Mouse (Mus musculus): ENCODE results near the gene Arhgap10.
A peak's percentile ranks its signal among the peaks of the same experiment; 100 is the strongest.

The Arhgap10 gene

GRCm38 (mm10) chr8:77516845-77517244 is 908 bp downstream of the Arhgap10 start:
- peak; percentile 27 for DNase-seq (ENCODE audit: low spot score)

DNA sequence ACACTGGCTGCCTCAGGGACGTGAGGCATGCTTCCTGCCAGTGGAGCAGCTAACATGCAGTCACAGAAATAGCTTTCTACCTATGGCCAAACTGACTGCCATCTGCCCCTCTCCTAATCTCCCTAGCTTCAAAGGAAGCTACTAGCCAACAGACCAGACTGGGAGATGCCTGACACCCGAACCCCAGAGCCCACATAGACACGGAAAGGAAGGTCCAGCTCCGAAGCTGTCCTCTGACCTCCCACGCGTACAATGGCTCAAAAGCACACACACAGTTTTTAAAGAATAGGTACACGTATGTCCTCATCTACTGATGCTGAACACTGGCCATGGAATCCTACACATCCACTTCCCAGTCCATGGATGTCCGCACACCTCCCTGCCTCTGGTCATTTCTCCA is 2.0 kb downstream of the Arhgap10 start:
- DNase-seq (ENCODE audit: low spot score) = no peak

GRCm38 (mm10) chr8:77515201-77515600 is 2.6 kb downstream of the Arhgap10 start:
- DNase-seq (ENCODE audit: low spot score) = no peak

GRCm38 (mm10) chr8:77511750-77512493 is 5.8 kb downstream of the Arhgap10 start:
- peak; percentile 42 for DNase-seq (ENCODE audit: low spot score)

GRCm38 (mm10) chr8:77510426-77510825 is 7.3 kb downstream of the Arhgap10 start:
- no peak for DNase-seq (ENCODE audit: low spot score)

DNA sequence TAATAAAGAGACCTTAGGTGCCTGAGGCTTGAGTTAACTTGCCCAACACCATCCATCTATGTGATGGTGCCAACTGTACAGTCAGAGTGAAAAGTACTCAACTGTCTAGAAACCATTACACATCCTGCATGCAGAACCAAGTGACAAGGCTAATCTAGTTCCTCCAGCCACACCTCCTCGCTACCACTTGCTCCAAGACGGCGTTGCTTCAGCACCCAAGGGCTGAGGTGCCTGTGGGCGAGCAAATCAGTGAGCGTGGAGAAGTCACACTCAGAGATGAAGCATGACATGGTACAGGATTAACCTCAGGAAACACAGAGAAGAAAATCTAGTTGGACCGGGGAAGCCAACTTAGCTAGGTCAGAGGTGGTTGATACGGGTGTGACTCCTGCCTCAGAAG is 8.7 kb downstream of the Arhgap10 start:
- peak; percentile 29 for DNase-seq (ENCODE audit: low spot score)

- no peak for DNase-seq (ENCODE audit: low spot score)
Measured at GRCm38 (mm10) chr8:77507510-77508035, 10.2 kb downstream of the Arhgap10 start.

GRCm38 (mm10) chr8:77506539-77506938 is 11.2 kb downstream of the Arhgap10 start:
- DNase-seq (ENCODE audit: low spot score) = no peak

DNA sequence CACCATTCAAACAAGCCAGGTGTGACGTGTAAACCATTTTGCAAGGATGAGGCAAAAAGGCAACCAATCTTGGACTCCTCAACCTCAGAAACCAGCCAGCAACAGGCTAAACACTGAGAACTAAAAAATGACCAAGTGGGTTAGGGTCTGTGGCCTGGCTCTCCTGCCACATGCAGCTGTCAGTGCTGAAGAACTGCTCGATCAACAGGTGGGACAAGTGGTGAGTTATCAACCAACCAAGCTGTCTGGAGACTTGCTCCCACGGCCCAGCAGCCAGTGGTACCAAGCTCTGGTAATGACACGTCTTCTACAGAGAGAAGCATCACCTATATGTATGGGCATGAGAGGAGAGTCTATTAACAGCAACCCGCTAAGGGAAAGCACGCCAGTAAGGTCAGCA is 15.2 kb downstream of the Arhgap10 start:
- DNase-seq (ENCODE audit: low spot score) = no peak

DNA sequence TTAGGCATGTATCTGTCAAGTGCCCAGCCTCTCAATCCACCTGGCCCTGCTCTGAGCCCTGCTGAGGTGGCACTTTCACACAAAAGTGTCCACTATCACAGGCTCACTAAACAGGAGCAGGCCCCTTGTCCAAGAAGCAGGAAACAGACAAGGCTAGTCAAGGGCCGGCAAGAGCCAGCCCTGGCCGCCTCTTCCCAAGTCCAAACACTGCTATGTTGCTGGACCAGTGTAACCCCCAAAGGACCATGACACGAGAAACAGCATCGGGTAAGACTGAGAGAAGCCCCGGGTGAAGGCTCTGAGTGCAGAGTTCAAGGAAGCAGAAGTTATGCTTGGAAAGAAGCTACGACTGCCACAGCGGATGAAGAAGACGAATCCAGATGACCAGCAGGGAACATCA is 16.6 kb downstream of the Arhgap10 start:
- no peak for DNase-seq (ENCODE audit: low spot score)

DNA sequence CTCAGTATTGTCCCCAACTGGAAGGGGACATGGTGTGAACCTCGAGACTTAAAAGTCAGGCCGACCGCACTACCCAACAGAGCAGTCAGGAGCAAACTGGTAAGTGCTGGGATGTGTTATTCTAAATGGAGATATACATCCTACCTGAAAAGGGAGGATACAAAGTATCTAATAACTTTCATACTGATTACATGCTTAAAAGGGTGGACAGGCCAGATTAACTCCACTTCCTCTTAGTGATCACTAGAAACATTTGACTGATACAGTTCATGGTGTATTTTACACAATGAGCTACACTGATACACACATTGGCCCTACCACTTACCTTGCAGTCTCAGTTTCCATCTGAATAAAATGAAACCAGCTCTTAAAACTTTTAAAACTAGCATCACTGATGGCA is 17.5 kb downstream of the Arhgap10 start:
- no peak for DNase-seq (ENCODE audit: low spot score)

GRCm38 (mm10) chr8:77497442-77497841 is 20.3 kb downstream of the Arhgap10 start:
- DNase-seq (ENCODE audit: low spot score) = no peak

DNA sequence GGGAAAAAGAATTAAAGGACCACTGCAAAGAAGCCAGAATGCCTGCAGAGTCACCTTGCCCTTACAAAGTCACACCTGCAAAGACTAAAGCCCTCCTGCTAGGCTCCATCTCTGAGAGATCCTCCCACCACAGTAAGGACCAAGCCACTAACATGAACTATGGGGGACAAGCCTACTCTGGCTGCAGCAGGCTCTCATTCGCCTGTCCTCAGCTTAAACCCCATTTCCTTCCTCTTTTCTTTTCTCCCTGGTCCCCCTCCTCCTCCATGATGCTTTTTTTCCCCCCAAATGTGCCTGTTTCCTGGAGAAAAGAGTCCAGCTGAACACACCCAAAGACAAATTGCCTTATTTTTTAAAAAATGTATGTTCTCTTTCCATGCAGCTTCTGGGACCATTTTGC is 21.5 kb downstream of the Arhgap10 start:
- no peak for DNase-seq (ENCODE audit: low spot score)

DNA sequence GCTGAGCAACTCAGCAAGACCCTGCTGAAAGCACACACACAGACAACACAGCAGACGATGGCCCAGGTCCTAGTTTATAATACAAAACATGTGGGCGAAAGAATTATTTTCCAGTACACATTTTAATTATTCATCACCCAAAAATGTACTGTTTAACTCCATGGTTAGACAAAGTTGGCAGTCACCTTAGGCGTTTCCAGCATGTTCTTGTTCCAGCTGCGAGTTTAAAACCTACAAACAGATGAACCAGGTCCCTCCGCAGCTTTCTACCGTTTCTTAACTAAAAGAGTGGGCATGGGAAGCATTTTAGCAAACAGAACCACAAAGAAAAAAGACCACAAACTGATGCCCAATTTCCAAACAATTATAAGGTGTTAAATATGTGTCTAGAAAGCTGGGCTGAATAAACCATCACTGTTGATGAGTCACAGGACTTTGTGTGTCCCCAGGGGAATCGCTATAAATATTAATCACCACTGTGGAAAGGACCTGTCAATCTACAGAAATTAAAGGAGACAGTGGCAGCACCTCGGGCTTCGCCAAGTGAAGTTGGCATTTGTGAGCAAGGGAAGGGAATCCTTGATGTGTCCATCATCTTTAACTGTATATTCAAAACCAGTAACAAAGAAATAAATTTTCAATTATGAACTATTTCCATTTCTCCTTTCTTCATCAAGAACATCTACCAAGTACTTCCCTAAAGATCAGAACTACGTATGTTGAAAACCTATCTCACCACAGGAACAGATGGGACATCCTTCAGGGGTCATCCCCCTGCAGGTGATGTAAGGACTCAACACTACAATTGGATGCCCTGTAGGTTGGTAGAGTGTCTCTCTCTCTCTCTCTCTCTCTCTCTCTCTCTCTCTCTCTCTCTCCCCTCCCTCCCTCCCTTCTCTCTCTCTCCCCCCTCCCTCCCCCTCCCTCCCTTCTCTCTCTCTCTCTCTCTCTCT is 23.1 kb downstream of the Arhgap10 start:
- no peak for DNase-seq (ENCODE audit: low spot score)

DNA sequence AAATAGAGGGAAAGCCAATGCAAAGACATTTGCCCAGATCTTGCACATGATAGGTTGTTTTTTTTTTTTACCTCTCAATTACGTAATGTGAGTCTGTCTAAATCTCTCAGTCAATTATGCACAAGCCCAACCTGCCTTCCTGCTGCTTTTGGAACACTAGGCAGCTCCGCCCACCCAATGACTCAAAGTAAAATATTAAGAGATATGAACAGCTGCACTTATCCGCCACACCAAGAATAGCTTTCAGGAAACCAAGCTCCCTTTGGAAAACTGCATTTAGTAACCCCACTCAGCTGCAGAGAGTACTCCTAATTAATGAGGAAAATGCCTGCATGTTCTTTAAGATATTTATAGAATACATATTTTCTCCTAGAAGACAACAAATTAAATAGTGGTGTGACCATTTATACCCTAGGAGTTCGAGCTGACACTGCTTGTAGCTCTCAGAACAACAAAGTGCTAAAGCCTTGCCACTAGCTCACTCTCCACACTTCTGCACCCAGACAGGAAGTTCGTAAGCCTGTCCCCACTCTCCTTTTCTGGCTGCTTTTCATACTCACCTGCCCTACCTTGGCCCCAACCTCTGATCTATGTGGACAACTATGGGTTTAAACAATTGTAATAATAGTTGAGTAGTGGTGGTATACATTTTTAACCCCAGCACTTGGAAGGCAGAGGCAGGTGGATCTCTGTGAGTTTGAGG is 25.2 kb downstream of the Arhgap10 start:
- DNase-seq (ENCODE audit: low spot score) = peak; percentile 72

- DNase-seq (ENCODE audit: low spot score) = no peak
Measured at GRCm38 (mm10) chr8:77491231-77491923, 26.4 kb downstream of the Arhgap10 start.

DNA sequence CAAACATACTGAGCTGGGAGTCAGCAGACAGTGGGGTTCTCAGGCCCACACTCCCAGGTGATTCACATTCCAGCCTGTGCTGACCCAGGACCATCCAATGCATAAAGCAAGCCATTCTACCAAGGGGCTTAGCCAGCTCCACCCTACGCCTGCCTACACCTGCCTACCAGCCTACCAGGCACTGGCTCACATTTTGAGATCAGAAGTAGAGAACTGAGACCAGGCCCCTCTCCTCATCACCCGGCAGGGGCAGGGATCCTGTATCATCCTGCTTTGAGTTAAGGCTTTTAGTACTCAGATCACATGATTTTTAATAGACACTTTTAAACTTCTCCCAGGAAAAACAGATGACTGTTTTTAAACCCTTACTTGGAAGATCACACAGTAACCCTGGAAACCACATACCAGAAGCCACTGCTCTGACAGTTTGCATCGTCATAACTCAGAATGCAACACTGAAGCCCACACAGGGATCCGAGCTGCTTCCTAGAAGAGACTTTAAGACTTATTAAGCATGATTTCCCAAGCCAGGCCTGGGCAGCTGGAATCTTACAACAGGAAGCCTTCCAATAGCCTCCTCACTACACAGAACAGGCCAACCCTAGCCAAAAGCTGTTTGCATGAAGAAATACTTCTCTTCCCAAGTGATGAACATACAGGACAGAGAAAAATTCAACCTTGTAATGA is 27.5 kb downstream of the Arhgap10 start:
- peak; percentile 68 for DNase-seq (ENCODE audit: low spot score)

GRCm38 (mm10) chr8:77489235-77489634 is 28.5 kb downstream of the Arhgap10 start:
- no peak for DNase-seq (ENCODE audit: low spot score)

- DNase-seq (ENCODE audit: low spot score) = no peak
Measured at GRCm38 (mm10) chr8:77488215-77488606, 29.5 kb downstream of the Arhgap10 start.

DNA sequence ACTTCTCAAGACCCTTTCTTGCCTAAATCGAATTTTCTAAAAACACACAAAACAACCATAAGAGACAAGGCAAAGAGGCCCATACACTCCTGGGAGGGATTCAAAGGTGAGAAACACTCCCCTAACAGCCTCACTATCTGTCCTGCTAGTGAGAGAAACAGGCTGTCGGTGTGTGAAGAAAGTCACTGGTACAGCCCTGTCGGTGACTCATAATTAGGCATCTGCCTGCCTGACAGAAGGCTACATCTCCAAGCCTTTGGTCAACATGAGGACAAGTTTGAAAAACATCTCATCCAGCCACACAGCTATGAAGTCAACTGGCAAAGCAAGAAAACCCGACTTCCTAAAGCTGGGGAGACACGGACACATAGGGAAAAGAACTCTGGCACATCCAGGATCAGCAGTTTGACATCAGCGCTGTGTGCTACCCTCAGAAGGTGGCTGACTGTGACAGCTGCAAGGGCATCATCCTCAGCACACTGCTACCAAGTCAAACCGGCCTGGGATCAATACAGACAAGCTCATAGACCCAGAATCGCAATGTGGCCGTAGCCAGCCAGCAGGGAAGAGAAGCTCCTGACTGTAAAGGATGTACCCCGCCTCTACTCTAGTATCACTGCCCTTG is 30.1 kb downstream of the Arhgap10 start:
- peak; percentile 43 for DNase-seq (ENCODE audit: low spot score)

DNA sequence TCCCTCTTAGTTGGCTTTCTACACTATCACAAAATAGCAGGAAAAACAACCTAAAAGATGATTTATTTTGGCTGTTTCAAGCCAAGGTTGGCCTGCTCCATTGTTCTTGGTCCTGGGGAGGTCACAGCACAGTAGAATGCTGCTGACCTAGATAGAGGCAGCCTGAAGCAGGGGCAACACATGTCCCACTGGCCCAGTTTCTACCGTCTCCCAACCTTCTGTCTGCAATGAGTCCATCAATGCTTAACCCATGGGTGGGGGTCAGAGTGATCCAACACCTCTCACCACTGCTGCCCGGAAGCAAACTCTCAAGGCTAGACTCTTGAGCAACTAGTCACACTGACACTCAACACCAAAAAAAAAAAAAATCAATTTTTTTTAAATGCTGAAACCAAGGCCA is 31.0 kb downstream of the Arhgap10 start:
- DNase-seq (ENCODE audit: low spot score) = no peak

Data from urinary bladder, postnatal 14 days (tissue).